Mouse (Mus musculus) cerebellum, adult 8-10 months (tissue): ENCODE results near the gene Cnpy4.
"Not testable (repeated sequence)": the region's sequence is repeated elsewhere in the genome, so short reads cannot be mapped to it uniquely, and the experiment has no call there.

Experiments used
- DNase-seq: peaks from one replicate; pipeline ENCODE4 v3.0.0; 2022

The Cnpy4 gene

GRCm38 (mm10) chr5:138207253-138207652 lies 20.0 kb downstream of the Cnpy4 start:
- no peak for DNase-seq

- DNase-seq = no peak
Observed at GRCm38 (mm10) chr5:138207873-138208272, 20.6 kb downstream of the Cnpy4 start.

- not testable (repeated sequence) for DNase-seq
Observed at GRCm38 (mm10) chr5:138216632-138217031, 29.3 kb downstream of the Cnpy4 start.

GRCm38 (mm10) chr5:138219864-138220263 lies 32.6 kb downstream of the Cnpy4 start:
- no peak for DNase-seq

GRCm38 (mm10) chr5:138222111-138222510 lies 34.8 kb downstream of the Cnpy4 start:
- DNase-seq = peak; percentile 67

- DNase-seq = no peak
Observed at GRCm38 (mm10) chr5:138223287-138223686, 36.0 kb downstream of the Cnpy4 start.

- DNase-seq = no peak
Observed at GRCm38 (mm10) chr5:138225700-138226099, 38.4 kb downstream of the Cnpy4 start, which contains the start of gene Nxpe5. Gene Nxpe5, plus strand, starts transcription at chr5:138225898.

- no peak for DNase-seq
Observed at GRCm38 (mm10) chr5:138226491-138226890, 39.2 kb downstream of the Cnpy4 start.

GRCm38 (mm10) chr5:138227367-138227766 lies 40.1 kb downstream of the Cnpy4 start:
- DNase-seq = no peak

- DNase-seq = no peak
Observed at GRCm38 (mm10) chr5:138228026-138228425, 40.7 kb downstream of the Cnpy4 start.

GRCm38 (mm10) chr5:138229511-138229910 lies 42.2 kb downstream of the Cnpy4 start:
- DNase-seq = no peak

GRCm38 (mm10) chr5:138233778-138234177 lies 46.5 kb downstream of the Cnpy4 start:
- DNase-seq = no peak

GRCm38 (mm10) chr5:138234224-138234623 lies 46.9 kb downstream of the Cnpy4 start:
- no peak for DNase-seq

GRCm38 (mm10) chr5:138241511-138241910 lies 54.2 kb downstream of the Cnpy4 start:
- no peak for DNase-seq
